Mouse (Mus musculus): ENCODE measurements around the gene Chil1. TPM values are rescaled to one million over a fixed set of nuclear protein-coding genes. Genes with fewer than 3 reads are reported as not detected.

Gene Chil1
- polyA plus RNA-seq, 1 experiment from 2014 or later: 1.5 TPM

DNA sequence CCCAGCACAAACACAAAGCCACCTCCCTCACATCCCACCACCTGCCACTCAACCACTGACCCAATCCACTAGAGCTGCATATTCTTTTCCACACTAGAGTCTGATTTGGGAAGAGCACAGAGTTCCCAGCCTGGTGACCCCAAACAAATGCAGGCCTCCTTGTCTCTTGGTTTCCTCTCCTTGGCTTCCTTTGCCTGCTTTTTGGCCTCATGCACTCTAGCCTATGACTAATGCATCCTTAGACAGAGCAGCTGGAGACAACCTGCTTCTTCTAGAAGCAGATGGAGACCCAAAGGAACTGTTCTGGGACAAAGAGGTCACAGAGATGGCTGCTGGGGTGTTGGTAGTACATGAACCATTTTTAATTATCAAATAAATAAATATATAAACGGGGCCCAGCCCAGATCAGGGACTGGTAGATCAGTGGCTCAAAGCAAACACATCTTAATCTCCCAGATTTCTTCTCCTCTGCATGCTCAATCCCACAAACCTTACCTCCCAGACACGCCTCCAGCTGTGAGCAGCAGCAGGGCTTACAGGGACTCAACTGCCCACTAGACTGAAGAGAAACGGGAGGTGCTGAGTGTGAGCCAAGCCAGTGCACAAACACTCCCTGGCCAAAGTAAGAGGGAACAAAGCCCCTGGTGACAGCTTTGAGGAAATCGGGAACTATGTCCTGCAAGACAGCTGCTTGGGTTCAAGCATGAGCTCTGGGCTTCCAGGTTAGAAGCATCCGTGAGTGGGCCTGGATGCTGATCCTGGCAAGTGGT is 48.0 kb downstream of the Chil1 start:
- H3K9ac ChIP-seq: no peak overlapping the region
- no peaks in the 10 kb centered on the region for H3K36me3 ChIP-seq (replicated peaks)
- no peak for ATAC-seq (replicated peaks)
- no peak overlapping the region for H3K4me2 ChIP-seq
- peaks cover 19% of the 10 kb centered on the region for H3K27me3 ChIP-seq (replicated peaks)
- 70% methylated on average over 5 of the region's 5 CpGs for WGBS
- no peaks in the 10 kb centered on the region for H3K9me3 ChIP-seq
- no peak overlapping the region for H3K27ac ChIP-seq
- peaks cover 29% of the 10 kb centered on the region for H3K4me1 ChIP-seq
- no peak overlapping the region for H3K4me3 ChIP-seq

DNA sequence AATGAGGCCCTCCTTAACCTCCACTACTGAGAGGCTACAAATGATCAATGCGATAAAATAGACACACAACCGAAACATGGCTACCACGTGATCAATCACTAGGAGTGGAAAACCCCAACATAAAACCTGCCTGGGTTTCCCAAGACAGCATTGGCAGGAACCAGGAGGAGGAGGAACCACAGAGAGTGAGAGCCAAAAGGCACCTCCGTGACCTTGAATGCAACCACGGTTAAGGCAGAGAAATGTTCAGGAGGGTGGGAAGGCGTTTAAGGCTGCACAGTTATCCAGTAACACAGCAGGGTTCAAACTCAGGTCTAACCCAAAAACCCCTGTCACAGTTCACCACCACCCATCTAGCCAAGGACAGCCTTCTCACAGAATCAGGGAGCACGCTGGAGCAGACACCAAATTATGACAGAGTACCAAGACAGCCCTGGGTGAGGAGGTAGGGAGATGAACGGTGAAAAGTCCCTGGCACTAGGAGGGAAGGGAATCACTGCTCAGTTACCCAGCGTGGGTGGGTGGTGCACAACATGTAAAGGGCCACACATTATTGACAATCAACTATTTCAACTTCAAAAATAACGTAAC is 48.8 kb downstream of the Chil1 start:
- 89% methylated on average over 10 of the region's 10 CpGs for WGBS

DNA sequence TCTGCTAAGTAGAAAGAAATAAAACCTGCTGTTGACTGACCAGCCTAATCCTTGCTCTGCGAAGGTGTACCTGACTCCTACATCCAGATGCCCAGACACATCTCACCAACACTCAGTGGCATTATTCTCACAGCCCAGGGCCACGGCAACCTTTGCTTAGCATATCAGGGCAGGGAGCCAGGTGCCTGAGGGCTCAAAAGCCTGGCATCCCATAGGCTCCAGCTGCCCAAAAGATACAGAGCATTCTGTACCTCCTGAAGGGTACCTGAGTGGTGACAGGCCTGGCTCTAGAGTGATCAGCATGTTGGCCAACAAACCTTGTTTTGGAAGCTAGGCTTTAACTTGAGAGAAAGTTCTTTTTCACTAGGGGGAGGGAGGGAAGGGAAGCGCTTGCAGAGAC is 49.3 kb downstream of the Chil1 start:
- H3K27ac ChIP-seq: no peak overlapping the region
- H3K9ac ChIP-seq: no peak overlapping the region
- no peaks in the 10 kb centered on the region for H3K9me3 ChIP-seq
- H3K4me3 ChIP-seq: no peak overlapping the region
- peaks cover 41% of the 10 kb centered on the region for H3K4me1 ChIP-seq
- 76% methylated on average over 3 of the region's 3 CpGs for WGBS
- no peaks in the 10 kb centered on the region for H3K36me3 ChIP-seq (replicated peaks)
- peaks cover 24% of the 10 kb centered on the region for H3K27me3 ChIP-seq (replicated peaks)
- no peak overlapping the region for H3K4me2 ChIP-seq
- no peak for ATAC-seq (replicated peaks)

More for the DNA sequence above, 48.8 kb downstream of the Chil1 start:
- Histone ChIP-seq H3K9me3 (no peaks in the 10 kb centered on the region), H3K9ac (no peak overlapping the region), H3K4me3 (no peak overlapping the region), H3K27me3 (replicated peaks) (peaks cover 19% of the 10 kb centered on the region), H3K27ac (no peak overlapping the region), H3K36me3 (replicated peaks) (no peaks in the 10 kb centered on the region), H3K4me1 (peaks cover 37% of the 10 kb centered on the region), H3K4me2 (no peak overlapping the region)
- no peak for ATAC-seq (replicated peaks)

DNA sequence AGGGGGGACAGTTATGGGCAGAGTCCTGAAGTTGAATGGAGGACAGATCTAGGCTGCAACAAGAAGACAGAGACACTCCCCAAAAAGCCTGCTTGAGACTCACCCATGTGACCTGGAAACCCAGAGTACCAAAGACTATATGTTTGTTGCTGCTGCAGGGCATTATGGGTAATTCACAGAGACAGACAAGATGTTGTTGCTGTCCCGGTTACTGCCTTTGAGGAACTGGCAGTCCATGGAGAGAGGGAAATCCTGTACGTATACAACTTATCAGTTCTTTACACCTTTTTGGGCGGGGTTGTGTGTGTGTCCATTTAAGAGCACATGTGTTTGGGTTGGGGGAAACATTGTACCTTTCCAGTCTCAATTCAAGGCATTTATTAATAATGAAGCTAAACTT is 49.7 kb downstream of the Chil1 start:
- H3K9ac ChIP-seq: no peak overlapping the region
- ATAC-seq (replicated peaks): no peak
- no peaks in the 10 kb centered on the region for H3K36me3 ChIP-seq (replicated peaks)
- no peak overlapping the region for H3K4me2 ChIP-seq
- H3K27ac ChIP-seq: no peak overlapping the region
- H3K4me3 ChIP-seq: no peak overlapping the region
- peaks cover 41% of the 10 kb centered on the region for H3K4me1 ChIP-seq
- H3K27me3 ChIP-seq (replicated peaks): peaks cover 28% of the 10 kb centered on the region
- H3K9me3 ChIP-seq: no peaks in the 10 kb centered on the region
- WGBS: 71% methylated on average over 3 of the region's 3 CpGs

DNA sequence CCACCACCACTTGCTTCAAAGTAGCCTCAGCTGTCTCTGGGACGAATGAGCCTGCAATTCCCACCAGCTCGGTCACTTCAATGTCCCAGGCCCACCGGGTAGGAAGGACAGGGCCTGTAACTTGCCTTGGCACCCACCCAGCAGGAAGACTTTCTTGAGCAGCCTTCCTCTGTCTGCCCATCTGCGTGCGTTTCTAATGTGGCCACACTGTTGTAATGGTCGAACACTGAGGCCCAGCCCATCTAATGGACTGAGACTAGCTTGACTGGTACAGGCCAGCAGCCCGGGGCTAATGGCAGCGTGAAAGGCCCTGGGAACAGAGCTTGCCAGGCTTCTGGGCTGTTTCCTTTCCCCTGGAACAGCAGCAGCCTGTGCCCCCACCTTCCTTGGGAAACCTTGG is 50.4 kb downstream of the Chil1 start:
- Histone ChIP-seq H3K4me3 (no peak overlapping the region), H3K9me3 (no peaks in the 10 kb centered on the region), H3K9ac (no peak overlapping the region), H3K27me3 (replicated peaks) (peaks cover 33% of the 10 kb centered on the region), H3K36me3 (replicated peaks) (no peaks in the 10 kb centered on the region), H3K27ac (0 out of 2 replicates have a peak overlapping the region, but pooled peaks have one; percentile 8), H3K4me2 (peak overlapping the region; percentile 86), H3K4me1 (peaks cover 41% of the 10 kb centered on the region)
- 72% methylated on average over 8 of the region's 8 CpGs for WGBS
- no peak for ATAC-seq (replicated peaks)

DNA sequence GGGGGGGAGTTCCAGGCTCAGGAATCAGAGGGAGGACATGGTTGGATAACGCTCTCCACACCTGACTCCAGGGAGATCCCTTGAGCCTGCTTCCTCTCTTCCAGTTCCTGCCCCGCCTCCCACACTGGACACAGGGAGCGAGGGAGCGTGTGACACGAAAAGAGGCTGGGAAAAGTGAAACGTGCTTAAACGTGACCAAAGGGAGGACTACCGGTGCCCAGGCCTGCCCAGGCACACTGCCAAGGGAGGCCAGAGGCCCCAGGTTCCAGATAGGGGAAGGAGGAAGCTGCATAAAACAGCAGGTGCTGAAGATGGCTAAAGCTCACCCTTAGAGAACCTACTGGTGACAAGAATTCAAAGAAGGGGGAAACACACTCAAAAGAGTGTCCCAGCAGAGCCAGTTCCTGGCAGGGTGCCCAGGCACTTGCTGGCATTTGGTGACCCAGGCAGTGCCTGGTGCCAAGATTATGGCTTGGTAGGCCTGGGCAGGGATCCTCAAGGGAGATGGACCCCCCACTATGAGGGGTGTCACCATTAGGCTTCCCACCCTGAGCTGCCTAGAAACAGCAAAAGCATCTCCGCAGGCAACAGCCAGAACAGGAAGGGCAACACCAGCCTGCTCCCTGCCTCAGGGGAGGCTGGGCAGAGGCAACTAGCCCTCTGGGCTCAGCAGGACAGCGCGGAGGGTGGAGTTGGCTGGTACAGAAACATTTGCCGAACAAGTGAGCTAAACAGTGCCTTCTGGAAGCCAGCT is 51.0 kb downstream of the Chil1 start:
- Histone ChIP-seq H3K27me3 (replicated peaks) (peaks cover 33% of the 10 kb centered on the region), H3K4me3 (peak overlapping the region; percentile 49; the same call in 1 of the 2 replicates), H3K27ac (0 out of 2 replicates have a peak overlapping the region, but pooled peaks have one; percentile 8), H3K9me3 (no peaks in the 10 kb centered on the region), H3K4me2 (peak overlapping the region; percentile 86), H3K4me1 (peaks cover 41% of the 10 kb centered on the region), H3K9ac (0 out of 2 replicates have a peak overlapping the region, but pooled peaks have one; percentile 8), H3K36me3 (replicated peaks) (no peaks in the 10 kb centered on the region)
- 43% methylated on average over 12 of the region's 12 CpGs for WGBS
- ATAC-seq (replicated peaks): no peak

DNA sequence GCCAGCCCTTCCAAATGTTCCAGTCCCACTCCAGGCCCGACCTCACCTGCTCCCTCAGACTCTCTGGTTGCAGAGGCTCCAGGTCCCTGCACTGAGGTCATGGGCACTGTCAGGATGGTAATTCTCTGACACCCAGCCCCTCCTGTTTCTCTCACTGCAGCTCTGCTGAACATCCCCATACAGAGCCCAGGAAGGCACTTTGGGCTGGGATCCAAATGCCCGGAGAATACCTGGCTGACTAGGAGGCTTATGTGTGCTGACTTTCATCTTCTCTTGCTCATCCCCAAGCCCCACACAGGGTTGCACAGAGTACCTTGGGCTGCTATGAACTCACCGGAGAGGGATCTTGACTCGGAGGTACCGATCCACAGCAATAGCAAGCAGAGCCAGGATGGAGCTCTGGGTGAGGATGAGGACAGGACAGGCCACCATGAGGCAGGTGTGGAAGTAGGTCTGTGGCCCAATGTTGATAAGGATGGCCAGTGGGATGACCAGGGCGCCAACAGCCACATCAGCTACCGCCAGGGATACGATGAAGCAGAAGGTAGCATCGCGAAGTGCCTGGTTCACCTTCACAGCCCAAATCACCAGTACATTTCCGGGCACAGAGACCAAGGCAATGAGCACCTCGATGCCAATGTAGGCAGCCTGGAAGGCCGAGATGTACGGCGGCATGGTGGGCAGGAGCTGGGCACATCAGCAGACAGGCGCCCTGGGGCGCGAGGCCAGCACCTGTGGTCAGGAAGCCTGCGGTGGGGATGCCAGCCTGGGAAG is 51.9 kb downstream of the Chil1 start:
- ATAC-seq (replicated peaks): no peak
- Histone ChIP-seq H3K4me3 (peak overlapping the region; percentile 49), H3K36me3 (replicated peaks) (no peaks in the 10 kb centered on the region), H3K4me2 (peak overlapping the region; percentile 86), H3K9ac (peak overlapping the region; percentile 45), H3K9me3 (no peaks in the 10 kb centered on the region), H3K27me3 (replicated peaks) (peaks cover 33% of the 10 kb centered on the region), H3K27ac (no peak overlapping the region), H3K4me1 (peaks cover 41% of the 10 kb centered on the region)
- WGBS: 45% methylated on average over 19 of the region's 19 CpGs

DNA sequence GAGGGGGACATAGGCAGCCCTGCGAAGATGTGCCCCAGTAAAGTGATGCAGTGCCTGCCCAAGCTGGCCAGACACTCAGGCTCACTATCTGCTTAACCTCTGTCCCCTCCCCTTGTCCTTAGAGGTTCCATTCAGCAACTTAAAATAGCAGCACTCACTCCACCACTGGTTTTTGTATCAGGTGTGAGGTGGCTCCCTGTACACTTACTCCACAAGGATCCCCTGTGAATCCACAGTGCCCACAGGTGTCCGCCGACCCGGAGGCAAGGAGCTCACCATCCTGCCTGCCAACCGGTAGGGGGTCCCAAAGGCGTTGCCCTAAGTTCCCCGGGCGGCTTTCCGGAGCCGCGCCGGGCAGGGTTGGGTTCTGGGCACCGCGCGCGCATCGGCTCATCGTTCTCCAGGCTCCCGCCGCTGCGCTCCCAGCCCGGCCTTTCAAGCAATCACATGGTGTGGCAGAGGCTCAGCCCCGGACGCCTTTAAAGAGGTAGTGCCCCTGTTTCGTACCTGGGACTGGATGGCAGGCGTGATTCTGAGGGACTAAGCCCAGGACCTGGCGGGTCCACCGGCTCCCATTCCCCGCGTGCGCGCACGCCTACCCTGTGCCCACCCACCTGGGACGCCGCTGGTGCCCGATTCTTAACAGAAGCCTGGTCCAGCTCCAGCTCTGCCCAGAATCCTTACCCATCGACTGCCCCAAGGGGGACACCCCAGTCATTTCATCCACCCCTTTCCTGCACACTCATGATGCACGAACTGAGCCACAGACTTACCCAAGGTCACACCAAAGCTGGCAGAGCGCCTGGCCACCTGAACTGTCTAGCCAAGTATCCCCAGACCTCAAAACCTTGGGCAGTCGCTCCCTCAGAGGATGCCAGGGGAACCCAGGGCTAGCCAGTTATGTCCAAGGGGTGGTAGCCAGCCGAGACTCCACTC is 52.7 kb downstream of the Chil1 start:
- WGBS: 2% methylated on average over 41 of the region's 41 CpGs
- H3K27me3 ChIP-seq (replicated peaks): peaks cover 33% of the 10 kb centered on the region
- no peaks in the 10 kb centered on the region for H3K9me3 ChIP-seq
- peaks cover 41% of the 10 kb centered on the region for H3K4me1 ChIP-seq
- no peaks in the 10 kb centered on the region for H3K36me3 ChIP-seq (replicated peaks)
- peak overlapping the region; percentile 49 for H3K4me3 ChIP-seq
- peak; percentile 70 for ATAC-seq (replicated peaks)
- H3K27ac ChIP-seq: no peak overlapping the region
- peak overlapping the region; percentile 86 for H3K4me2 ChIP-seq
- H3K9ac ChIP-seq: peak overlapping the region; percentile 45

DNA sequence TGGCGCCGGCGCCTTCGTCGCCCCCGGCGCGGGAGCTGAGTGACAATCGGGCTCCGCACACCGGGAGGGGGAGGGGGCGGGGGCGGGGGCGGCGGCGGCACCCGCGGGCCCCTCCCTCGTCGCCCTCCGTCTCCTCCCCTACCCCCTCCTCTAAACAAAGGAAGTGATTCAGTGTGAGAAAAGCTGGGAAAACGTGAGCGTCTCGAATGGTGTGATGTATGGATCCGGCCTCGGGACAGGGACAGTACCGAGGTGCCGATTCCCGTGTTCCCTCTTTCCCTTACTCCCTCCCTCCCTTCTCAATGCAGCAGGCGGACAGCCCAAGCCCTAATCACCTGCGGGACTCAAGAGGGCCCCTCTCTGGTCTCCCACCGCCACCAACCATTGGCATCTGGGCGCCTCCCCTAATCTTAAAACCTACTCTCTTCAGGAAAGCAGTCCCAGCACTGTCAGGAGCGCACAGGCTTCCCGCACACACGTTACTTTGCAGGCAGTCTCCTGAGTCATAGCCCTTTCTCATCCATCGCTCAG is 53.5 kb downstream of the Chil1 start, which contains the start of gene Adora1:
Gene Adora1 (minus strand): TSS at position 41 of the 531 bp plus-strand sequence.
- peak within 1 kb of the TSS; percentile 86 for H3K4me2 ChIP-seq
- under 1% methylated on average over 34 of the region's 37 CpGs for WGBS
- H3K36me3 ChIP-seq (replicated peaks): no peaks in the 10 kb centered on the region
- H3K27ac ChIP-seq: peak within 1 kb of the TSS; percentile 3; the same call in 1 of the 2 replicates
- H3K9ac ChIP-seq: peak within 1 kb of the TSS; percentile 45
- H3K4me1 ChIP-seq: peaks cover 41% of the 10 kb centered on the region
- ATAC-seq (replicated peaks): peak; percentile 59
- H3K4me3 ChIP-seq: peak within 1 kb of the TSS; percentile 49
- peaks cover 33% of the 10 kb centered on the region for H3K27me3 ChIP-seq (replicated peaks)
- no peaks in the 10 kb centered on the region for H3K9me3 ChIP-seq

DNA sequence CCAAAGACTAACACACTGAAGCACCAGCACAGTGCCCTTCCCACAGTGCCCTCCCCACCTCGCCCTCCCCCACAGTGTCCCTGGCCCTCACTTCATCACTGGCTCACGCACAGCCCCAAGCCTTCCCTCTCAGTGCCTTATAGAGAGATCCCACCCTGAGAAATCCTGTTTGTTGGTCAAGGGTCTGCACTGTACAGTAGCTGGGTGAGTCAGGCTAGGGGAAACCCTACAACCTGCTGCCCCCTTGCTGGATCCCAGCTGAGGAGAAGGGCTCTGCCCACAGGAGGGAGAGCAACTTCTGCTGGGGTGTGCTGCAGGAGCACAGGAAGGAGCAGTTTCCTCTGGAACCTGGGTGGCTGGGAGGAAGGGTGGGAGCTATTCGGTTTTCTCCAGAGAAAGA is 54.2 kb downstream of the Chil1 start:
- Histone ChIP-seq H3K36me3 (replicated peaks) (no peaks in the 10 kb centered on the region), H3K4me2 (peak overlapping the region; percentile 86), H3K9me3 (no peaks in the 10 kb centered on the region), H3K4me3 (no peak overlapping the region), H3K9ac (no peak overlapping the region), H3K27ac (no peak overlapping the region), H3K27me3 (replicated peaks) (peaks cover 33% of the 10 kb centered on the region), H3K4me1 (peaks cover 41% of the 10 kb centered on the region)
- 0 out of 2 replicates have a peak, but pooled peaks have one; percentile 15 for ATAC-seq (replicated peaks)
- WGBS: 19% methylated on average over 3 of the region's 3 CpGs

DNA sequence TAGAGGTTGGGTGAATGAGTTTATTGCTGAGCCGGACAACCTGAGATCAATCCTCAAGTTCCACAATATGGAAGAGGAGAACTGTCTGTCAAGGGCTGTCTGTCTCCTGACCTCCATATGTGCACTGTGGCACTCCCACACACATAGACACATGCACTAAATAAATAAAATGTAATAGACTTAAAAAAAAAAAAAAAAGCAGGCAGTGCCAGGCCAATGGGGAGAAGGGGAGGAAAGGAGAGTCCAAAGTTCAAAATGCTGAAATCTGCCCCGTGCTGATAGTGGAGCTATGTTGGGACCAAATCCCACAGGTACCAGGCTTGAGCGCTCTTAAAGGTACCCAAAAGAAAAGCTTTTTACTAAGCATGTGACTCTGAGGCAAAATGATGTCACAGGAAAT is 55.5 kb downstream of the Chil1 start:
- no peak for ATAC-seq (replicated peaks)
- H3K9me3 ChIP-seq: no peaks in the 10 kb centered on the region
- peaks cover 33% of the 10 kb centered on the region for H3K27me3 ChIP-seq (replicated peaks)
- no peak overlapping the region for H3K4me3 ChIP-seq
- H3K27ac ChIP-seq: no peak overlapping the region
- no peak overlapping the region for H3K4me2 ChIP-seq
- no peak overlapping the region for H3K9ac ChIP-seq
- no peaks in the 10 kb centered on the region for H3K36me3 ChIP-seq (replicated peaks)
- peaks cover 37% of the 10 kb centered on the region for H3K4me1 ChIP-seq
- WGBS: 90% methylated on average over 3 of the region's 3 CpGs

Measured in midbrain, embryonic 15.5 days (tissue).